Mouse (Mus musculus): ENCODE results near the gene Diexf.

GRCm38 (mm10) chr1:193054401-193054800, 75.7 kb downstream of the Diexf start:
- TF ChIP-seq CTCF (IDR thresholded peaks at IDR 0.05; ENCODE audit: low read depth) (no peak), EP300 (optimal IDR thresholded peaks at IDR 0.05) (no peak)

All from stomach, postnatal 0 days (tissue).